In genomic region chr13:102569580-102569979, GRCm38 (mm10) we compare ENCODE assay signal across 23 mouse cellular contexts.
"Had no signal": no experiment of that assay in that cellular context is flagged by ENCODE, and none has a peak within 500 bp of the region (broad histone marks: within the 10 kb centered on the region; RNA-seq: fewer than 3 reads in every experiment).

No protein-coding gene starts in this region.

- H3K9me3 ChIP-seq: heart, embryonic 10.5 days; heart, embryonic 13.5 days; heart, embryonic 15.5 days; hindbrain, embryonic 13.5 days; hindbrain, embryonic 15.5 days; limb, embryonic 10.5 days; limb, embryonic 12.5 days had no signal

- H3K27me3 ChIP-seq: heart, embryonic 13.5 days; heart, embryonic 15.5 days; hindbrain, embryonic 13.5 days; hindbrain, embryonic 15.5 days had no signal

- H3K9ac ChIP-seq: heart, embryonic 13.5 days; heart, embryonic 15.5 days; hindbrain, embryonic 13.5 days; hindbrain, embryonic 15.5 days; limb, embryonic 12.5 days; liver, embryonic 14.5 days had no signal

- H3K4me2 ChIP-seq: heart, embryonic 13.5 days; heart, embryonic 15.5 days; hindbrain, embryonic 13.5 days; hindbrain, embryonic 15.5 days; limb, embryonic 12.5 days had no signal

- H3K36me3 ChIP-seq: heart, embryonic 10.5 days; heart, embryonic 13.5 days; heart, embryonic 15.5 days; hindbrain, embryonic 13.5 days; hindbrain, embryonic 15.5 days; limb, embryonic 10.5 days; limb, embryonic 12.5 days had no signal

- ATAC-seq: forebrain, embryonic 16.5 days; hindbrain, postnatal 0 days had no signal

- H3K4me3 ChIP-seq: gastrocnemius, adult 2 months; heart, embryonic 10.5 days; heart, embryonic 13.5 days; heart, embryonic 15.5 days; hindbrain, embryonic 13.5 days; hindbrain, embryonic 15.5 days; layer of hippocampus, adult 2 months; left cerebral cortex, adult 2 months; limb, embryonic 10.5 days; limb, embryonic 12.5 days had no signal

- H3K4me1 ChIP-seq: heart, embryonic 10.5 days had no signal

- H3K27ac ChIP-seq: gastrocnemius, adult 2 months; heart, embryonic 10.5 days; heart, embryonic 13.5 days; heart, embryonic 15.5 days; hindbrain, embryonic 13.5 days; hindbrain, embryonic 15.5 days; hindbrain, postnatal 0 days; layer of hippocampus, adult 2 months; left cerebral cortex, adult 2 months; limb, embryonic 10.5 days; limb, embryonic 12.5 days; liver, embryonic 14.5 days had no signal

- DNase-seq: gastrocnemius, adult 2 months; gastrocnemius, postnatal 10 days; gastrocnemius, postnatal 25 days; heart, adult 18-20 months; heart, postnatal 14 days; heart, postnatal 36 days; kidney, adult 18-20 months; kidney, adult 8-10 months; kidney, postnatal 10 days; kidney, postnatal 25 days; liver had no signal
